Mouse (Mus musculus) spleen, postnatal 4 days (tissue): ENCODE measurements around the gene Parvg.

ENCODE experiments used
- DNase-seq, 2 experiments: peaks; one replicate each; pipeline ENCODE4 v3.0.0; 2022; ENCODE audit warnings: low spot score in 2 of 2

Gene Parvg

GRCm38 (mm10) chr15:84351342-84351741 lies 27.5 kb downstream of the Parvg start:
- no peak for DNase-seq

- DNase-seq, result no peak
Measured at GRCm38 (mm10) chr15:84351915-84352844, 28.4 kb downstream of the Parvg start.

- no peak for DNase-seq
Measured at GRCm38 (mm10) chr15:84355081-84355480, 31.3 kb downstream of the Parvg start.

- DNase-seq, result no peak
Measured at GRCm38 (mm10) chr15:84364746-84365145, 40.9 kb downstream of the Parvg start.

- no peak for DNase-seq
Measured at GRCm38 (mm10) chr15:84365675-84366381, 42.0 kb downstream of the Parvg start.

- DNase-seq, result no peak
Measured at GRCm38 (mm10) chr15:84366574-84366989, 42.8 kb downstream of the Parvg start.

- DNase-seq, result no peak
Measured at GRCm38 (mm10) chr15:84367402-84367801, 43.6 kb downstream of the Parvg start.

- no peak for DNase-seq
Measured at GRCm38 (mm10) chr15:84372801-84373200, 49.0 kb downstream of the Parvg start.

- no peak for DNase-seq
Measured at GRCm38 (mm10) chr15:84378734-84379133, 54.9 kb downstream of the Parvg start.

- no peak for DNase-seq
Measured at GRCm38 (mm10) chr15:84380181-84380580, 56.4 kb downstream of the Parvg start.

GRCm38 (mm10) chr15:84384066-84384465 lies 60.2 kb downstream of the Parvg start:
- no peak for DNase-seq

- DNase-seq, result no peak
Measured at GRCm38 (mm10) chr15:84385995-84386565, 62.3 kb downstream of the Parvg start.

- DNase-seq, result no peak
Measured at GRCm38 (mm10) chr15:84388698-84389131, 64.9 kb downstream of the Parvg start.

- DNase-seq, result no peak
Measured at GRCm38 (mm10) chr15:84392131-84392530, 68.3 kb downstream of the Parvg start.
